Mouse (Mus musculus) MEL (cell line): ENCODE measurements at regions not wholly inside any gene's neighbourhood (a gene's known extent, or its start where the extent isn't known, plus 50 kb on each side); places are given as distances from the start of the nearest gene placed in this dataset.
"Not testable (repeated sequence)": the region's sequence is repeated elsewhere in the genome, so short reads cannot be mapped to it uniquely, and the experiment has no call there.

Experiments used
- DNase-seq: peaks from one replicate; pipeline ENCODE4 v3.0.0; 2011; ENCODE audit warnings: low read depth, low spot score
- H3K27ac ChIP-seq: 2 replicates; pipeline ENCODE4 v1.5.1; 2012; ENCODE audit warnings: low read depth, mild to moderate bottlenecking, control low read depth, low read length, moderate library complexity; ENCODE audit not compliant: control insufficient read depth
- H3K27me3 ChIP-seq, 2 experiments: fragments of 150-350 bp in 1 of 2; sonication (generic) in 1 of 2; 2 replicates each; pipeline ENCODE4 v1.6.1; 2012; ENCODE audit warnings: low read length in 2 of 2, mild to moderate bottlenecking in 2 of 2, improper control_type of control experiment in 1 of 2, moderate library complexity in 1 of 2; ENCODE audit not compliant: insufficient read depth in 2 of 2, control insufficient read depth in 1 of 2
- H3K36me3 ChIP-seq, 2 experiments: 2 replicates each; pipeline ENCODE4 v1.6.1; 2012 to 2014; ENCODE audit warnings: low read length in 2 of 2, improper control_type of control experiment in 1 of 2, inconsistent platforms in 1 of 2, mild to moderate bottlenecking in 1 of 2; ENCODE audit not compliant: insufficient read depth in 2 of 2, control insufficient read depth in 1 of 2
- H3K4me1 ChIP-seq, 2 experiments: fragments of 150-350 bp in 1 of 2; sonication (generic) in 1 of 2; 2 replicates each; pipeline ENCODE4 v1.6.1; 2012; ENCODE audit warnings: low read length in 2 of 2, improper control_type of control experiment in 1 of 2, mild to moderate bottlenecking in 1 of 2; ENCODE audit not compliant: insufficient read depth in 2 of 2, control insufficient read depth in 1 of 2
- H3K4me3 ChIP-seq, 2 experiments: fragments of 150-350 bp in 1 of 2; sonication (generic) in 1 of 2; 2 replicates each; pipeline ENCODE4 v1.5.1; 2012; ENCODE audit warnings: low read depth in 2 of 2, low read length in 2 of 2, mild to moderate bottlenecking in 2 of 2, moderate library complexity in 2 of 2, control low read depth in 1 of 2, improper control_type of control experiment in 1 of 2; ENCODE audit not compliant: control insufficient read depth in 1 of 2, insufficient read depth in 1 of 2
- H3K79me2 ChIP-seq: 2 replicates; pipeline ENCODE4 v1.6.1; 2012; ENCODE audit warnings: mild to moderate bottlenecking, low read length, moderate library complexity; ENCODE audit not compliant: control insufficient read depth, poor library complexity, insufficient read depth
- H3K9ac ChIP-seq: 2 replicates; pipeline ENCODE4 v1.6.1; 2012; ENCODE audit warnings: low read depth, mild to moderate bottlenecking, control low read depth, low read length, moderate library complexity; ENCODE audit not compliant: control insufficient read depth, poor library complexity, severe bottlenecking
- H3K9me3 ChIP-seq: fragments of 150-350 bp; sonication (generic); replicated peaks from 2 replicates; pipeline ENCODE4 v1.6.1; 2012; ENCODE audit warnings: mild to moderate bottlenecking, low read length, improper control_type of control experiment, moderate library complexity; ENCODE audit not compliant: insufficient read depth
- CHD2 ChIP-seq: IDR thresholded peaks from 2 replicates; pipeline ENCODE4 v1.6.1; 2011; ENCODE audit warnings: low read length, improper control_type of control experiment
- CTCF ChIP-seq, 3 experiments: IDR thresholded peaks in 2 of 3; conservative IDR thresholded peaks in 1 of 3; 2 replicates each; pipeline ENCODE4 v1.5.1; 2011 to 2012; ENCODE audit warnings: low read length in 3 of 3, low read depth in 2 of 3, mild to moderate bottlenecking in 2 of 3, improper control_type of control experiment in 1 of 3, inconsistent platforms in 1 of 3, mixed read lengths in 1 of 3, moderate library complexity in 1 of 3; ENCODE audit not compliant: control insufficient read depth in 1 of 3, insufficient read depth in 1 of 3, poor library complexity in 1 of 3, severe bottlenecking in 1 of 3
- ELF1 ChIP-seq: IDR thresholded peaks from 2 replicates; pipeline ENCODE4 v1.6.1; 2014; ENCODE audit warnings: low read depth, mild to moderate bottlenecking, inconsistent platforms, low read length, improper control_type of control experiment, moderate library complexity
- EP300 ChIP-seq, 2 experiments: IDR thresholded peaks; 2 replicates each; pipeline ENCODE4 v1.6.1; 2011; ENCODE audit warnings: improper control_type of control experiment in 2 of 2, low read length in 2 of 2, low read depth in 1 of 2, mild to moderate bottlenecking in 1 of 2
- GATA1 ChIP-seq: IDR thresholded peaks from 2 replicates; pipeline ENCODE4 v1.6.1; 2011; ENCODE audit warnings: low read depth, low read length, improper control_type of control experiment
- HCFC1 ChIP-seq: IDR thresholded peaks from 2 replicates; pipeline ENCODE4 v1.6.1; 2012; ENCODE audit warnings: low read depth, mild to moderate bottlenecking, inconsistent platforms, low read length, improper control_type of control experiment, moderate library complexity
- JUND ChIP-seq: IDR thresholded peaks from 2 replicates; pipeline ENCODE4 v1.6.1; 2011; ENCODE audit warnings: low read depth, mild to moderate bottlenecking, improper control_type of control experiment, low read length
- MYB ChIP-seq: IDR thresholded peaks from 2 replicates; pipeline ENCODE4 v1.6.1; 2011; ENCODE audit warnings: mild to moderate bottlenecking, low read depth, low read length, improper control_type of control experiment
- NRF1 ChIP-seq: IDR thresholded peaks from 2 replicates; pipeline ENCODE4 v1.6.1; 2014; ENCODE audit warnings: low read depth, mild to moderate bottlenecking, inconsistent platforms, low read length, improper control_type of control experiment, moderate library complexity; ENCODE audit not compliant: poor library complexity, insufficient read depth, severe bottlenecking
- POLR2AphosphoS2 ChIP-seq: IDR thresholded peaks from 2 replicates; pipeline ENCODE4 v1.6.1; 2011; ENCODE audit warnings: low read length, improper control_type of control experiment
- TBP ChIP-seq: IDR thresholded peaks from 2 replicates; pipeline ENCODE4 v1.8.0; 2011; ENCODE audit warnings: low read depth, low read length, improper control_type of control experiment
- UBTF ChIP-seq: IDR thresholded peaks from 2 replicates; pipeline ENCODE4 v1.6.1; 2012; ENCODE audit warnings: low read depth, mild to moderate bottlenecking, inconsistent platforms, low read length, improper control_type of control experiment, moderate library complexity, borderline replicate concordance; ENCODE audit not compliant: insufficient read depth
- USF2 ChIP-seq, 2 experiments: IDR thresholded peaks; 2 replicates each; pipeline ENCODE4 v1.6.1; 2011 to 2012; ENCODE audit warnings: improper control_type of control experiment in 2 of 2, low read length in 2 of 2, borderline replicate concordance in 1 of 2, inconsistent platforms in 1 of 2, low read depth in 1 of 2, mild to moderate bottlenecking in 1 of 2; ENCODE audit not compliant: insufficient read depth in 1 of 2

GRCm38 (mm10) chr9:85932209-85932608, 90.0 kb downstream of the Tpbg start:
- no peak for DNase-seq

GRCm38 (mm10) chr9:85943066-85943684, 101.0 kb downstream of the Tpbg start:
- H3K9ac ChIP-seq, DNase-seq, H3K4me3 ChIP-seq: not testable (repeated sequence)

More at GRCm38 (mm10) chr9:85932209-85932608, 90.0 kb downstream of the Tpbg start:
- H3K79me2 ChIP-seq, result no peaks in the 10 kb centered on the region
- H3K9me3 ChIP-seq, result no peaks in the 10 kb centered on the region
- H3K4me3 ChIP-seq, result no peak overlapping the region
- H3K27ac ChIP-seq, result no peak overlapping the region
- TF ChIP-seq NRF1 (no peak), GATA1 (no peak), POLR2AphosphoS2 (no peak), TBP (no peak), EP300 (IDR thresholded peaks at IDR 0.05; ENCODE audit: low read depth in 1 of 2, low read length in 2 of 2) (no peak), HCFC1 (no peak), MYB (no peak), JUND (no peak), UBTF (no peak), ELF1 (no peak), CTCF (IDR thresholded peaks at IDR 0.05 in 2 of 3, conservative IDR thresholded peaks at IDR 0.05 in 1 of 3; ENCODE audit: control insufficient read depth in 1 of 3, insufficient read depth in 1 of 3, low read depth in 2 of 3, low read length in 3 of 3, poor library complexity in 1 of 3, severe bottlenecking in 1 of 3) (no peak), CHD2 (no peak), USF2 (IDR thresholded peaks at IDR 0.05; ENCODE audit: borderline replicate concordance in 1 of 2, insufficient read depth in 1 of 2, low read depth in 1 of 2, low read length in 2 of 2) (no peak)
- H3K27me3 ChIP-seq, result no peaks in the 10 kb centered on the region; a peak in 1 of 4 replicates
- H3K9ac ChIP-seq, result no peak overlapping the region
- H3K4me1 ChIP-seq, result no peaks in the 10 kb centered on the region
- no peaks in the 10 kb centered on the region for H3K36me3 ChIP-seq

More at GRCm38 (mm10) chr9:85943066-85943684, 101.0 kb downstream of the Tpbg start:
- H3K4me1 ChIP-seq, H3K27ac ChIP-seq, H3K79me2 ChIP-seq, H3K36me3 ChIP-seq, H3K27me3 ChIP-seq, H3K9me3 ChIP-seq: not testable (repeated sequence)
